Mouse (Mus musculus): ENCODE data around the gene Mbd3.

Mbd3 gene

GRCm38 (mm10) chr10:80396822-80397523 lies 2.4 kb downstream of the Mbd3 start:
- 80% methylated on average over 11 of the region's 11 CpGs for WGBS

GRCm38 (mm10) chr10:80395025-80395627 lies 4.2 kb downstream of the Mbd3 start:
- 94% methylated on average over 35 of the region's 35 CpGs for WGBS

- 93% methylated on average over 5 of the region's 5 CpGs for WGBS
These were observed 6.7 kb downstream of the Mbd3 start for GRCm38 (mm10) chr10:80392687-80393086.

- 74% methylated on average over 9 of the region's 9 CpGs for WGBS
These were observed 8.7 kb downstream of the Mbd3 start for GRCm38 (mm10) chr10:80390697-80391096.

- 65% methylated on average over 4 of the region's 4 CpGs for WGBS
These were observed 10.1 kb downstream of the Mbd3 start for GRCm38 (mm10) chr10:80389185-80389708.

GRCm38 (mm10) chr10:80388731-80389130 lies 10.6 kb downstream of the Mbd3 start:
- WGBS = 42% methylated on average over 2 of the region's 2 CpGs

- 12% methylated on average over 49 of the region's 61 CpGs for WGBS
These were observed 11.8 kb downstream of the Mbd3 start, which contains the start of gene Mex3d for GRCm38 (mm10) chr10:80387522-80387959. Gene Mex3d (minus strand): TSS chr10:80387659.

GRCm38 (mm10) chr10:80386735-80387471 lies 12.4 kb downstream of the Mbd3 start:
- WGBS = 2% methylated on average over 91 of the region's 94 CpGs

- 2% methylated on average over 34 of the region's 34 CpGs for WGBS
These were observed 13.3 kb downstream of the Mbd3 start for GRCm38 (mm10) chr10:80385811-80386734.

GRCm38 (mm10) chr10:80385310-80385709 lies 14.0 kb downstream of the Mbd3 start:
- 13% methylated on average over 7 of the region's 7 CpGs for WGBS

GRCm38 (mm10) chr10:80384709-80385108 lies 14.6 kb downstream of the Mbd3 start:
- 40% methylated on average over 7 of the region's 7 CpGs for WGBS

- 85% methylated on average over 4 of the region's 4 CpGs for WGBS
These were observed 15.2 kb downstream of the Mbd3 start for GRCm38 (mm10) chr10:80384115-80384639.

- 57% methylated on average over 4 of the region's 4 CpGs for WGBS
These were observed 15.9 kb downstream of the Mbd3 start for GRCm38 (mm10) chr10:80383431-80383830.

- 80% methylated on average over 7 of the region's 7 CpGs for WGBS
These were observed 16.5 kb downstream of the Mbd3 start for GRCm38 (mm10) chr10:80382641-80383365.

- 58% methylated on average over 10 of the region's 10 CpGs for WGBS
These were observed 21.6 kb downstream of the Mbd3 start for GRCm38 (mm10) chr10:80377716-80378115.

GRCm38 (mm10) chr10:80376160-80376559 lies 23.2 kb downstream of the Mbd3 start:
- WGBS = 2% methylated on average over 7 of the region's 7 CpGs

GRCm38 (mm10) chr10:80374063-80374462 lies 25.3 kb downstream of the Mbd3 start:
- 30% methylated on average over 6 of the region's 6 CpGs for WGBS

- 42% methylated on average over 6 of the region's 6 CpGs for WGBS
These were observed 26.6 kb downstream of the Mbd3 start for GRCm38 (mm10) chr10:80372706-80373105.

- WGBS = 63% methylated on average over 9 of the region's 9 CpGs
These were observed 27.4 kb downstream of the Mbd3 start for GRCm38 (mm10) chr10:80371983-80372382.

GRCm38 (mm10) chr10:80371411-80371966 lies 27.9 kb downstream of the Mbd3 start:
- WGBS = 16% methylated on average over 12 of the region's 12 CpGs

Measured in cerebral cortex, adult 2 months (tissue).